Mouse (Mus musculus): Measurements from ENCODE around the gene Dgki. TPM values are rescaled to one million over a fixed set of nuclear protein-coding genes. Genes with fewer than 3 reads are reported as not detected.

The Dgki gene
- total RNA-seq, 2 experiments from 2014 or later: 60.3 to 63.2 TPM

GRCm38 (mm10) chr6:36857627-36858257 lies 442.2 kb downstream of the Dgki start:
- DNase-seq (ENCODE audit: extremely low spot score in 1 of 2, low spot score in 2 of 2): peak in 1 of 2 experiments; percentile 51
- intact Hi-C loops (cut with DNase I): no loop called here

- DNase-seq (ENCODE audit: extremely low spot score in 1 of 2, low spot score in 2 of 2): peak; percentile 82 to 84
- intact Hi-C loops (cut with DNase I): no loop called here
These were observed 449.4 kb downstream of the Dgki start for GRCm38 (mm10) chr6:36850422-36851129.

GRCm38 (mm10) chr6:36845288-36845687 lies 454.7 kb downstream of the Dgki start:
- intact Hi-C loops (cut with DNase I): no loop called here
- DNase-seq (ENCODE audit: extremely low spot score in 1 of 2, low spot score in 2 of 2): no peak

- DNase-seq (ENCODE audit: extremely low spot score in 1 of 2, low spot score in 2 of 2): no peak
- intact Hi-C loops (cut with DNase I): no loop called here
These were observed 455.7 kb downstream of the Dgki start for GRCm38 (mm10) chr6:36844258-36844657.

GRCm38 (mm10) chr6:36843031-36843488 lies 456.9 kb downstream of the Dgki start:
- DNase-seq (ENCODE audit: extremely low spot score in 1 of 2, low spot score in 2 of 2): no peak
- intact Hi-C loops (cut with DNase I): no loop called here

GRCm38 (mm10) chr6:36842101-36842922 lies 457.7 kb downstream of the Dgki start:
- no peak for DNase-seq (ENCODE audit: extremely low spot score in 1 of 2, low spot score in 2 of 2)
- intact Hi-C loops (cut with DNase I): no loop called here

GRCm38 (mm10) chr6:36841701-36842100 lies 458.3 kb downstream of the Dgki start:
- intact Hi-C loops (cut with DNase I): no loop called here
- DNase-seq (ENCODE audit: extremely low spot score in 1 of 2, low spot score in 2 of 2): no peak

- no peak for DNase-seq (ENCODE audit: extremely low spot score in 1 of 2, low spot score in 2 of 2)
- intact Hi-C loops (cut with DNase I): no loop called here
These were observed 458.8 kb downstream of the Dgki start for GRCm38 (mm10) chr6:36841174-36841573.

GRCm38 (mm10) chr6:36838747-36839146 lies 461.2 kb downstream of the Dgki start:
- DNase-seq (ENCODE audit: extremely low spot score in 1 of 2, low spot score in 2 of 2): no peak
- intact Hi-C loops (cut with DNase I): no loop called here

GRCm38 (mm10) chr6:36835351-36835750 lies 464.6 kb downstream of the Dgki start:
- no peak for DNase-seq (ENCODE audit: extremely low spot score in 1 of 2, low spot score in 2 of 2)
- intact Hi-C loops (cut with DNase I): no loop called here

- no peak for DNase-seq (ENCODE audit: extremely low spot score in 1 of 2, low spot score in 2 of 2)
- intact Hi-C loops (cut with DNase I): no loop called here
These were observed 465.2 kb downstream of the Dgki start for GRCm38 (mm10) chr6:36834695-36835265.

- intact Hi-C loops (cut with DNase I): no loop called here
- DNase-seq (ENCODE audit: extremely low spot score in 1 of 2, low spot score in 2 of 2): no peak
These were observed 467.3 kb downstream of the Dgki start for GRCm38 (mm10) chr6:36832681-36833080.

- intact Hi-C loops (cut with DNase I): no loop called here
These were observed 467.8 kb downstream of the Dgki start for GRCm38 (mm10) chr6:36832207-36832606.

GRCm38 (mm10) chr6:36830371-36830925 lies 469.5 kb downstream of the Dgki start:
- DNase-seq (ENCODE audit: extremely low spot score in 1 of 2, low spot score in 2 of 2): no peak
- intact Hi-C loops (cut with DNase I): no loop called here

More at GRCm38 (mm10) chr6:36832207-36832606, 467.8 kb downstream of the Dgki start:
- DNase-seq (ENCODE audit: extremely low spot score in 1 of 2, low spot score in 2 of 2): no peak

GRCm38 (mm10) chr6:36819784-36820050 lies 480.3 kb downstream of the Dgki start:
- DNase-seq (ENCODE audit: extremely low spot score in 1 of 2, low spot score in 2 of 2): no peak
- intact Hi-C loops (cut with DNase I): no loop called here

GRCm38 (mm10) chr6:36819019-36819783 lies 480.8 kb downstream of the Dgki start:
- peak; percentile 88 to 90 for DNase-seq (ENCODE audit: extremely low spot score in 1 of 2, low spot score in 2 of 2)
- intact Hi-C loops (cut with DNase I): no loop called here

- no peak for DNase-seq (ENCODE audit: extremely low spot score in 1 of 2, low spot score in 2 of 2)
- intact Hi-C loops (cut with DNase I): no loop called here
These were observed 481.5 kb downstream of the Dgki start for GRCm38 (mm10) chr6:36818281-36819018.

GRCm38 (mm10) chr6:36816666-36817065 lies 483.3 kb downstream of the Dgki start:
- DNase-seq (ENCODE audit: extremely low spot score in 1 of 2, low spot score in 2 of 2): no peak
- intact Hi-C loops (cut with DNase I): no loop called here
